Mouse (Mus musculus) MEL (cell line): ENCODE measurements around the gene Rln3.

Source experiments
- BHLHE40 ChIP-seq: IDR thresholded peaks from 2 replicates; pipeline ENCODE4 v1.6.1; 2012; ENCODE audit warnings: low read depth, mild to moderate bottlenecking, inconsistent platforms, low read length, improper control_type of control experiment, borderline replicate concordance
- CTCF ChIP-seq, 3 experiments: IDR thresholded peaks in 2 of 3; conservative IDR thresholded peaks in 1 of 3; 2 replicates each; pipeline ENCODE4 v1.5.1; 2011 to 2012; ENCODE audit warnings: low read length in 3 of 3, low read depth in 2 of 3, mild to moderate bottlenecking in 2 of 3, improper control_type of control experiment in 1 of 3, inconsistent platforms in 1 of 3, mixed read lengths in 1 of 3, moderate library complexity in 1 of 3; ENCODE audit not compliant: control insufficient read depth in 1 of 3, insufficient read depth in 1 of 3, poor library complexity in 1 of 3, severe bottlenecking in 1 of 3
- EP300 ChIP-seq, 2 experiments: IDR thresholded peaks; 2 replicates each; pipeline ENCODE4 v1.6.1; 2011; ENCODE audit warnings: improper control_type of control experiment in 2 of 2, low read length in 2 of 2, low read depth in 1 of 2, mild to moderate bottlenecking in 1 of 2
- GATA1 ChIP-seq: IDR thresholded peaks from 2 replicates; pipeline ENCODE4 v1.6.1; 2011; ENCODE audit warnings: low read depth, low read length, improper control_type of control experiment
- JUND ChIP-seq: IDR thresholded peaks from 2 replicates; pipeline ENCODE4 v1.6.1; 2011; ENCODE audit warnings: low read depth, mild to moderate bottlenecking, improper control_type of control experiment, low read length
- MAFK ChIP-seq: IDR thresholded peaks from 2 replicates; pipeline ENCODE4 v1.6.1; 2011; ENCODE audit warnings: low read depth, mild to moderate bottlenecking, low read length, improper control_type of control experiment, borderline replicate concordance
- MYC ChIP-seq: IDR thresholded peaks from 2 replicates; pipeline ENCODE4 v1.6.1; 2011; ENCODE audit warnings: low read depth, mild to moderate bottlenecking, low read length, improper control_type of control experiment, moderate library complexity
- NELFE ChIP-seq: IDR thresholded peaks from 2 replicates; pipeline ENCODE4 v1.6.1; 2011; ENCODE audit warnings: low read depth, low read length, improper control_type of control experiment
- POLR2A ChIP-seq, 2 experiments: IDR thresholded peaks; 2 replicates each; pipeline ENCODE4 v1.6.1; 2011 to 2012; ENCODE audit warnings: low read length in 2 of 2, mild to moderate bottlenecking in 2 of 2, control low read depth in 1 of 2, improper control_type of control experiment in 1 of 2, low read depth in 1 of 2, moderate library complexity in 1 of 2; ENCODE audit not compliant: control insufficient read depth in 1 of 2, insufficient read depth in 1 of 2, poor library complexity in 1 of 2
- TAL1 ChIP-seq: IDR thresholded peaks from 2 replicates; pipeline ENCODE4 v1.6.1; 2012; ENCODE audit warnings: mild to moderate bottlenecking, inconsistent platforms, low read length, moderate library complexity, mixed read lengths
- UBTF ChIP-seq: IDR thresholded peaks from 2 replicates; pipeline ENCODE4 v1.6.1; 2012; ENCODE audit warnings: low read depth, mild to moderate bottlenecking, inconsistent platforms, low read length, improper control_type of control experiment, moderate library complexity, borderline replicate concordance; ENCODE audit not compliant: insufficient read depth
- USF1 ChIP-seq: IDR thresholded peaks from 2 replicates; pipeline ENCODE4 v1.6.1; 2014; ENCODE audit warnings: low read depth, mild to moderate bottlenecking, inconsistent platforms, low read length, improper control_type of control experiment, moderate library complexity

GRCm38 (mm10) chr8:84023085-84023484 is 21.7 kb downstream of the Rln3 start:
- TF ChIP-seq EP300 (IDR thresholded peaks at IDR 0.05; ENCODE audit: low read depth in 1 of 2, low read length in 2 of 2) = no peak
- no peak for TF ChIP-seq CTCF (IDR thresholded peaks at IDR 0.05 in 2 of 3, conservative IDR thresholded peaks at IDR 0.05 in 1 of 3; ENCODE audit: control insufficient read depth in 1 of 3, insufficient read depth in 1 of 3, low read depth in 2 of 3, low read length in 3 of 3, poor library complexity in 1 of 3, severe bottlenecking in 1 of 3)
- TF ChIP-seq TAL1 = no peak
- TF ChIP-seq POLR2A (IDR thresholded peaks at IDR 0.05; ENCODE audit: control insufficient read depth in 1 of 2, insufficient read depth in 1 of 2, low read depth in 1 of 2, low read length in 2 of 2, poor library complexity in 1 of 2) = no peak
- no peak for TF ChIP-seq USF1
- no peak for TF ChIP-seq NELFE
- no peak for TF ChIP-seq MYC
- TF ChIP-seq BHLHE40 = no peak
- TF ChIP-seq JUND = no peak
- TF ChIP-seq UBTF = no peak
- TF ChIP-seq GATA1 = no peak
- TF ChIP-seq MAFK = no peak
